Comparison of ENCODE assay signal across 8 mouse cellular contexts in genomic region chr4:138395087-138395970, GRCm38 (mm10). TPM values are rescaled to one million over a fixed set of nuclear protein-coding genes. Genes with fewer than 3 reads are reported as not detected.
DNase-seq lines count a peak whose midpoint lies in the region; ATAC-seq lines count a peak whose summit lies in the region.
"Had no signal": no experiment of that assay in that cellular context is flagged by ENCODE, and none has a peak within 500 bp of the region (broad histone marks: within the 10 kb centered on the region; RNA-seq: fewer than 3 reads in every experiment).

No protein-coding gene starts in this region.

- no peak overlapping the region for H3K27ac ChIP-seq in liver, embryonic 11.5 days (ENCODE audit: low read depth, low read length)
- no peak overlapping the region for H3K27ac ChIP-seq in embryonic facial prominence, embryonic 10.5 days (replicated peaks)
- no peak overlapping the region for H3K27ac ChIP-seq in hindbrain, embryonic 12.5 days
- no peak overlapping the region for H3K27ac ChIP-seq in liver, embryonic 13.5 days
- H3K27ac ChIP-seq in stomach, embryonic 14.5 days (ENCODE audit: low read length) = no peak overlapping the region

- no peaks in the 10 kb centered on the region; the same call in 1 of the 2 replicates for H3K4me1 ChIP-seq in liver, embryonic 11.5 days (replicated peaks; ENCODE audit: control insufficient read depth, insufficient read depth, low read length)
- H3K4me1 ChIP-seq in embryonic facial prominence, embryonic 10.5 days = peaks cover 23% of the 10 kb centered on the region
- peaks cover 22% of the 10 kb centered on the region for H3K4me1 ChIP-seq in hindbrain, embryonic 12.5 days
- peaks cover 7% of the 10 kb centered on the region; the same call in 1 of the 2 replicates for H3K4me1 ChIP-seq in liver, embryonic 13.5 days (replicated peaks)
- peaks cover 10% of the 10 kb centered on the region; the same call in 1 of the 2 replicates for H3K4me1 ChIP-seq in stomach, embryonic 14.5 days (ENCODE audit: control insufficient read depth, insufficient read depth, low read length)

- no peaks in the 10 kb centered on the region for H3K9me3 ChIP-seq in liver, embryonic 11.5 days (ENCODE audit: control insufficient read depth, low read length)
- no peaks in the 10 kb centered on the region for H3K9me3 ChIP-seq in embryonic facial prominence, embryonic 10.5 days
- H3K9me3 ChIP-seq in hindbrain, embryonic 12.5 days (replicated peaks) = no peaks in the 10 kb centered on the region
- no peaks in the 10 kb centered on the region for H3K9me3 ChIP-seq in liver, embryonic 13.5 days (replicated peaks)
- no peaks in the 10 kb centered on the region for H3K9me3 ChIP-seq in stomach, embryonic 14.5 days (ENCODE audit: control insufficient read depth, low read depth, low read length)

- WGBS in liver, embryonic 11.5 days = 1% methylated on average over 103 of the region's 103 CpGs
- WGBS in embryonic facial prominence, embryonic 10.5 days = under 1% methylated on average over 103 of the region's 103 CpGs
- under 1% methylated on average over 97 of the region's 103 CpGs for WGBS in hindbrain, embryonic 12.5 days
- WGBS in liver, embryonic 13.5 days (ENCODE audit: insufficient replicate concordance) = 2% methylated on average over 96 of the region's 103 CpGs
- WGBS in stomach, embryonic 14.5 days = under 1% methylated on average over 99 of the region's 103 CpGs

- peak; percentile 36 for DNase-seq in liver, embryonic 11.5 days (ENCODE audit: low spot score)
- no peak for DNase-seq in liver
- DNase-seq in embryonic facial prominence, embryonic 10.5 days (ENCODE audit: low spot score) = peak; percentile 54
- DNase-seq in liver, embryonic 13.5 days = no peak
- DNase-seq in spleen, postnatal 14 days (ENCODE audit: low spot score in 2 of 2) = no peak

- ATAC-seq in liver, embryonic 11.5 days (replicated peaks; ENCODE audit: low FRiP score) = no peak
- no peak for ATAC-seq in hindbrain, embryonic 12.5 days (ENCODE audit: low FRiP score)
- no peak for ATAC-seq in liver, embryonic 13.5 days (ENCODE audit: low read depth)
- ATAC-seq in stomach, embryonic 14.5 days (ENCODE audit: insufficient number of reproducible peaks, insufficient read depth, low FRiP score, low read depth) = no peak

- H3K4me3 ChIP-seq in liver, embryonic 11.5 days (ENCODE audit: low read depth, low read length) = peak overlapping the region; percentile 40
- H3K4me3 ChIP-seq in embryonic facial prominence, embryonic 10.5 days = peak overlapping the region; percentile 53
- peak overlapping the region; percentile 42 for H3K4me3 ChIP-seq in hindbrain, embryonic 12.5 days
- peak overlapping the region; percentile 18 for H3K4me3 ChIP-seq in liver, embryonic 13.5 days (replicated peaks)
- peak overlapping the region; percentile 30 for H3K4me3 ChIP-seq in stomach, embryonic 14.5 days (ENCODE audit: low read depth, low read length)
- H3K4me3 ChIP-seq: megakaryocyte, embryonic 14.5 days had no signal

- peak overlapping the region; percentile 59 for H3K4me2 ChIP-seq in liver, embryonic 11.5 days
- H3K4me2 ChIP-seq in hindbrain, embryonic 12.5 days (replicated peaks) = peak overlapping the region; percentile 72
- H3K4me2 ChIP-seq in liver, embryonic 13.5 days = peak overlapping the region; percentile 36
- H3K4me2 ChIP-seq in stomach, embryonic 14.5 days (replicated peaks; ENCODE audit: low read depth, low read length) = peak overlapping the region; percentile 57

- no peaks in the 10 kb centered on the region for H3K36me3 ChIP-seq in liver, embryonic 11.5 days (ENCODE audit: control insufficient read depth, insufficient read depth, low read length)
- H3K36me3 ChIP-seq in embryonic facial prominence, embryonic 10.5 days (replicated peaks) = no peaks in the 10 kb centered on the region
- no peaks in the 10 kb centered on the region for H3K36me3 ChIP-seq in hindbrain, embryonic 12.5 days
- no peaks in the 10 kb centered on the region for H3K36me3 ChIP-seq in liver, embryonic 13.5 days
- no peaks in the 10 kb centered on the region for H3K36me3 ChIP-seq in stomach, embryonic 14.5 days (ENCODE audit: control insufficient read depth, insufficient read depth, low read length)

- H3K27me3 ChIP-seq in liver, embryonic 11.5 days (replicated peaks; ENCODE audit: control insufficient read depth, insufficient read depth, low read length) = peaks cover 76% of the 10 kb centered on the region
- H3K27me3 ChIP-seq in embryonic facial prominence, embryonic 10.5 days (replicated peaks; ENCODE audit: low read depth, poor library complexity, severe bottlenecking) = peaks cover 98% of the 10 kb centered on the region
- H3K27me3 ChIP-seq in hindbrain, embryonic 12.5 days = peaks cover 93% of the 10 kb centered on the region
- peaks cover 83% of the 10 kb centered on the region for H3K27me3 ChIP-seq in liver, embryonic 13.5 days
- peaks cover 40% of the 10 kb centered on the region for H3K27me3 ChIP-seq in stomach, embryonic 14.5 days (ENCODE audit: control insufficient read depth, insufficient read depth, low read length)

- H3K9ac ChIP-seq in liver, embryonic 11.5 days (ENCODE audit: low read depth, low read length) = no peak overlapping the region
- peak overlapping the region; percentile 47 for H3K9ac ChIP-seq in hindbrain, embryonic 12.5 days
- no peak overlapping the region for H3K9ac ChIP-seq in liver, embryonic 13.5 days
- no peak overlapping the region for H3K9ac ChIP-seq in stomach, embryonic 14.5 days (replicated peaks; ENCODE audit: low read depth, low read length)

RNA-seq across cellular contexts. Expression of gene Fam43b, which starts 1.0 kb away (rescaled TPM):
- polyA plus RNA-seq in liver, embryonic 11.5 days (2014; fragmentation: Nextera tagmentation; extraction: Ambion mirVana) = 0.12 and 0.21 TPM in 2 replicates
- polyA plus RNA-seq in embryonic facial prominence, embryonic 10.5 days (2016; fragmentation: Nextera tagmentation; extraction: Ambion mirVana) = 0.13 TPM in 1 of 2 replicates, not detected in the other
- 0.69 and 1.2 TPM in 2 replicates for polyA plus RNA-seq in hindbrain, embryonic 12.5 days (2016; fragmentation: Nextera tagmentation; extraction: Ambion mirVana)
- polyA plus RNA-seq in liver, embryonic 13.5 days (2015; fragmentation: Nextera tagmentation; extraction: Ambion mirVana) = not detected in 2 replicates
- 0.17 and 0.25 TPM in 2 replicates for polyA plus RNA-seq in stomach, embryonic 14.5 days (2014; fragmentation: Nextera tagmentation; extraction: Ambion mirVana)

RNA-seq across cellular contexts. Expression of gene Cda, which starts 27.5 kb away (rescaled TPM):
- polyA plus RNA-seq in liver, embryonic 11.5 days (2014; fragmentation: Nextera tagmentation; extraction: Ambion mirVana) = 6.6 and 7.2 TPM in 2 replicates
- polyA plus RNA-seq in embryonic facial prominence, embryonic 10.5 days (2016; fragmentation: Nextera tagmentation; extraction: Ambion mirVana) = 3.3 and 4.8 TPM in 2 replicates
- polyA plus RNA-seq in hindbrain, embryonic 12.5 days (2016; fragmentation: Nextera tagmentation; extraction: Ambion mirVana) = 3.4 and 4.4 TPM in 2 replicates
- 4.7 and 5.2 TPM in 2 replicates for polyA plus RNA-seq in liver, embryonic 13.5 days (2015; fragmentation: Nextera tagmentation; extraction: Ambion mirVana)
- 8.3 and 11.5 TPM in 2 replicates for polyA plus RNA-seq in stomach, embryonic 14.5 days (2014; fragmentation: Nextera tagmentation; extraction: Ambion mirVana)

RNA-seq across cellular contexts. Expression of gene Mul1, which starts 39.1 kb away (rescaled TPM):
- polyA plus RNA-seq in liver, embryonic 11.5 days (2014; fragmentation: Nextera tagmentation; extraction: Ambion mirVana) = 15.1 and 17.9 TPM in 2 replicates
- polyA plus RNA-seq in embryonic facial prominence, embryonic 10.5 days (2016; fragmentation: Nextera tagmentation; extraction: Ambion mirVana) = 19.7 and 20.8 TPM in 2 replicates
- 16.1 and 22.3 TPM in 2 replicates for polyA plus RNA-seq in hindbrain, embryonic 12.5 days (2016; fragmentation: Nextera tagmentation; extraction: Ambion mirVana)
- polyA plus RNA-seq in liver, embryonic 13.5 days (2015; fragmentation: Nextera tagmentation; extraction: Ambion mirVana) = 11.2 and 11.4 TPM in 2 replicates
- 17.6 and 19.4 TPM in 2 replicates for polyA plus RNA-seq in stomach, embryonic 14.5 days (2014; fragmentation: Nextera tagmentation; extraction: Ambion mirVana)

RNA-seq across cellular contexts. Expression of gene Camk2n1, which starts 58.8 kb away (rescaled TPM):
- polyA plus RNA-seq in liver, embryonic 11.5 days (2014; fragmentation: Nextera tagmentation; extraction: Ambion mirVana) = 2.1 TPM in 2 replicates
- polyA plus RNA-seq in embryonic facial prominence, embryonic 10.5 days (2016; fragmentation: Nextera tagmentation; extraction: Ambion mirVana) = 1.1 and 1.2 TPM in 2 replicates
- polyA plus RNA-seq in hindbrain, embryonic 12.5 days (2016; fragmentation: Nextera tagmentation; extraction: Ambion mirVana) = 7.9 TPM in 2 replicates
- polyA plus RNA-seq in liver, embryonic 13.5 days (2015; fragmentation: Nextera tagmentation; extraction: Ambion mirVana) = 1.2 and 1.3 TPM in 2 replicates
- polyA plus RNA-seq in stomach, embryonic 14.5 days (2014; fragmentation: Nextera tagmentation; extraction: Ambion mirVana) = 4.0 and 5.1 TPM in 2 replicates

Comparison
In these comparisons a context has a peak if more than half of its experiments do, and no peak if none do; other contexts are left out.
1. DNase-seq: peak in liver, embryonic 11.5 days (single experiment) and embryonic facial prominence, embryonic 10.5 days (single experiment); none in liver (single experiment), liver, embryonic 13.5 days (single experiment) and spleen, postnatal 14 days (0 of 2).
2. Peak in every context shown above with its lines, with median percentiles within 50 percentile points of each other: H3K4me2 ChIP-seq and H3K4me3 ChIP-seq.